Mouse (Mus musculus): ENCODE measurements around the gene Bcas3. TPM values are rescaled to one million over a fixed set of nuclear protein-coding genes. Genes with fewer than 3 reads are reported as not detected.

Gene Bcas3
- polyA plus RNA-seq, 2 experiments = 22.2 to 28.2 TPM

DNA sequence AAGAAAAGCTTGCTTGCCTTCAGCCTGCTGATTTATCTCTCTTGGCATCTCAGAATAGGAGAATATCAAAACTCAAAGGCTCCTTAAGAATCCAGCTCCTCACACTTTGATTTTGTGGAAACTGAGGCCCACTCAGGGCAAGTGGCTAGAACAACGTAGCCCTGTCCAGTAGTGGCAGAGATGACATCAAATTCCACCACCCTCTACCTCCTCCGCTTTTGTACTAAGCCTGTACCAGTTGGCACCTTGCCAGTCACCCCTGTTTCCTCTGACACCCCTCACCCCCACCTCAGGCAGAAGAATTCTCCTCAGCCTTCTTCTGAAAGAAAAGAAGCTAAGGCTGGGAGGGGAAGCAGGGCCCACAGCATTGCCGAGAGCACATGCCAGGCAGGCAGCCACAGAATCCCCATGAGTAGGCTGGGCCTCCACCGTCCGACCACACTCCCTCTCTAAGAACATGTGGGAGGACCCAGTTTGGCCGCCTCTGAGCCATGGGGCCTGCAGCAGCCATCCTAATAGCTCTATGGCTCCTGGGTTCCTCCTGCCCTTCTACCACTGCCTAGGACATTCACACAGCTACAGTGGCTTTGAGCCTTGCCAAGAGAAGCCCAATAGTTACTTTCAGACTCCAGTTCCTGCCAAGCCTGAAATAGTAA is 407.6 kb downstream of the Bcas3 start:
- TF ChIP-seq POLR2A (IDR thresholded peaks at IDR 0.05; ENCODE audit: borderline replicate concordance, extremely low read depth, insufficient read depth, insufficient read length) = no peak
- ATAC-seq (ENCODE audit: low FRiP score, low read depth) (peak; percentile 50; the same call in 1 of the 2 replicates), DNase-seq (ENCODE audit: low spot score) (peak; percentile 66)

GRCm38 (mm10) chr11:85761170-85761569 is 408.2 kb downstream of the Bcas3 start:
- H3K4me1 ChIP-seq (ENCODE audit: control insufficient read depth, insufficient read depth, low read length) = peaks cover 32% of the 10 kb centered on the region
- no peaks in the 10 kb centered on the region for H3K9me3 ChIP-seq (ENCODE audit: control insufficient read depth, low read length)
- DNase-seq (ENCODE audit: low spot score) = no peak
- no peak overlapping the region for H3K4me2 ChIP-seq (replicated peaks; ENCODE audit: low read depth, low read length, severe bottlenecking)
- WGBS = 72% methylated on average over 3 of the region's 3 CpGs
- TF ChIP-seq POLR2A (IDR thresholded peaks at IDR 0.05; ENCODE audit: borderline replicate concordance, extremely low read depth, insufficient read depth, insufficient read length) = no peak
- no peak overlapping the region for H3K27ac ChIP-seq (replicated peaks; ENCODE audit: low read depth, low read length)
- H3K27me3 ChIP-seq (ENCODE audit: control insufficient read depth, insufficient read depth, low read length) = 0 out of 2 replicates have a peak, but pooled peaks cover 4% of the 10 kb centered on the region
- H3K36me3 ChIP-seq (ENCODE audit: control insufficient read depth, insufficient read depth, low read length) = no peaks in the 10 kb centered on the region
- H3K9ac ChIP-seq (ENCODE audit: low read depth, low read length, severe bottlenecking) = no peak overlapping the region
- ATAC-seq (ENCODE audit: low FRiP score, low read depth) = no peak
- H3K4me3 ChIP-seq (replicated peaks; ENCODE audit: low read length) = no peak overlapping the region

More for the DNA sequence above, 407.6 kb downstream of the Bcas3 start:
- Histone ChIP-seq H3K36me3 (ENCODE audit: control insufficient read depth, insufficient read depth, low read length) (no peaks in the 10 kb centered on the region), H3K4me1 (ENCODE audit: control insufficient read depth, insufficient read depth, low read length) (peaks cover 28% of the 10 kb centered on the region), H3K4me2 (replicated peaks; ENCODE audit: low read depth, low read length, severe bottlenecking) (no peak overlapping the region), H3K4me3 (replicated peaks; ENCODE audit: low read length) (no peak overlapping the region), H3K9ac (ENCODE audit: low read depth, low read length, severe bottlenecking) (no peak overlapping the region), H3K27ac (replicated peaks; ENCODE audit: low read depth, low read length) (peak overlapping the region; percentile 61), H3K27me3 (ENCODE audit: control insufficient read depth, insufficient read depth, low read length) (0 out of 2 replicates have a peak, but pooled peaks cover under 1% of the 10 kb centered on the region), H3K9me3 (ENCODE audit: control insufficient read depth, low read length) (no peaks in the 10 kb centered on the region)
- WGBS = 19% methylated on average over 6 of the region's 6 CpGs

DNA sequence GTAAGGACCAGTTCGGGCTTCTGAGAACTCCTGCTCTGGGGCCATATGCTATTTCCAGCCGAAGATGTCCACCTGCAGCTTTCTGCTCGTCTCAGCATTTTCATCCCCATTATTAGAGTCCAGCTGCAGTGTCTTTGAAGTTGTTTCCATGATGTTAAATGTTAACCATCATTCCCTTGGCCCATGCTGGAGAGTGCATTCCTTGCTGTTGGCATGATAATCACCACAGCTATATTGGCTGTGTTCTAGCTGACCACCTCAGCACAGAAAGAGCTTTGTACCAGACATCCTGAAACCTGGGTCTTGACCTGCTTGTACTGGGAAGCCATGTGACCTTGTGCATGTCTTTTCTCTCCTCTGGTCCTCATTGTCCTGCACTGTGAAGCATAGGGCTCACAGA is 410.7 kb downstream of the Bcas3 start:
- H3K4me1 ChIP-seq (ENCODE audit: control insufficient read depth, insufficient read depth, low read length) = peaks cover 35% of the 10 kb centered on the region
- no peak overlapping the region for H3K4me2 ChIP-seq (replicated peaks; ENCODE audit: low read depth, low read length, severe bottlenecking)
- no peaks in the 10 kb centered on the region for H3K36me3 ChIP-seq (ENCODE audit: control insufficient read depth, insufficient read depth, low read length)
- 0 out of 2 replicates have a peak, but pooled peaks cover 4% of the 10 kb centered on the region for H3K27me3 ChIP-seq (ENCODE audit: control insufficient read depth, insufficient read depth, low read length)
- H3K9ac ChIP-seq (ENCODE audit: low read depth, low read length, severe bottlenecking) = no peak overlapping the region
- H3K27ac ChIP-seq (replicated peaks; ENCODE audit: low read depth, low read length) = no peak overlapping the region
- H3K9me3 ChIP-seq (ENCODE audit: control insufficient read depth, low read length) = no peaks in the 10 kb centered on the region
- ATAC-seq (ENCODE audit: low FRiP score, low read depth) (no peak), DNase-seq (ENCODE audit: low spot score) (no peak)
- 77% methylated on average over 3 of the region's 3 CpGs for WGBS
- H3K4me3 ChIP-seq (replicated peaks; ENCODE audit: low read length) = no peak overlapping the region
- TF ChIP-seq POLR2A (IDR thresholded peaks at IDR 0.05; ENCODE audit: borderline replicate concordance, extremely low read depth, insufficient read depth, insufficient read length) = no peak

DNA sequence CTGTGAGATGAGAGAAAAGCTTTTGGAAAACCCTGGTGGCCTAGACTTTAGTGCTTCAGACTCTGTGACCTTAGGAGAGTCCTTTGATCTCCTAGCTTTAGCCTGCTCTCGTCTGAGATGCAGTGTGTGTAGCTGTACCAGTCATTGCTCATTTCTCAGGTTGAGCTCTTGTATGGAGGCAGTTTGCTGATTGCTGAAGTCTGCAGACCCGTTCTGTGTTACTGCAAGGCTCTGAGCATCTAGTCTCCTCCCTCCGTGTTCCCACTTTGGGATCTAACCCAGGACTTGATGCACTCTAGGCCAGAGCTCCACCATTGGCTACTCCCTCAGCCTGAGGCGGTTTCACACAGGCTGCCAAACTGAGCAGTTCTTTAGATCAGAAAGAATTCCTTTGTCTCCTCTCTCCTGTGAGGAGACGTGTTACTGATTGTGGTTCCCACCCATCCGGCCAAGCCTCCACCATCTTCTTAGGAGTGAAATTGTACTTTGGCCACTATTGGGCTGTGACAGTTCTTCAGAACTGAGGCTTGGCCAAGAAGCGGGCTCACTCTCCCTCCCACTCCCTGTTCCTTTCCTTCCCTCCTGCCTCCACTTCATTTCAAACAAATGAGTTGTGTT is 413.2 kb downstream of the Bcas3 start:
- Histone ChIP-seq H3K9me3 (ENCODE audit: control insufficient read depth, low read length) (no peaks in the 10 kb centered on the region), H3K4me3 (replicated peaks; ENCODE audit: low read length) (no peak overlapping the region), H3K36me3 (ENCODE audit: control insufficient read depth, insufficient read depth, low read length) (no peaks in the 10 kb centered on the region), H3K4me2 (replicated peaks; ENCODE audit: low read depth, low read length, severe bottlenecking) (no peak overlapping the region), H3K4me1 (ENCODE audit: control insufficient read depth, insufficient read depth, low read length) (peaks cover 12% of the 10 kb centered on the region), H3K27me3 (ENCODE audit: control insufficient read depth, insufficient read depth, low read length) (0 out of 2 replicates have a peak, but pooled peaks cover 4% of the 10 kb centered on the region), H3K27ac (replicated peaks; ENCODE audit: low read depth, low read length) (no peak overlapping the region; the same call in 1 of the 2 replicates), H3K9ac (ENCODE audit: low read depth, low read length, severe bottlenecking) (no peak overlapping the region)
- WGBS = 23% methylated on average over 7 of the region's 7 CpGs
- ATAC-seq (ENCODE audit: low FRiP score, low read depth) (peak; percentile 74), DNase-seq (ENCODE audit: low spot score) (peak; percentile 72)
- no peak for TF ChIP-seq POLR2A (IDR thresholded peaks at IDR 0.05; ENCODE audit: borderline replicate concordance, extremely low read depth, insufficient read depth, insufficient read length)

GRCm38 (mm10) chr11:85766811-85767210 is 413.8 kb downstream of the Bcas3 start:
- no peak for TF ChIP-seq POLR2A (IDR thresholded peaks at IDR 0.05; ENCODE audit: borderline replicate concordance, extremely low read depth, insufficient read depth, insufficient read length)
- Histone ChIP-seq H3K4me1 (ENCODE audit: control insufficient read depth, insufficient read depth, low read length) (peaks cover 10% of the 10 kb centered on the region), H3K9ac (ENCODE audit: low read depth, low read length, severe bottlenecking) (no peak overlapping the region), H3K36me3 (ENCODE audit: control insufficient read depth, insufficient read depth, low read length) (no peaks in the 10 kb centered on the region), H3K4me3 (replicated peaks; ENCODE audit: low read length) (no peak overlapping the region), H3K9me3 (ENCODE audit: control insufficient read depth, low read length) (no peaks in the 10 kb centered on the region), H3K27ac (replicated peaks; ENCODE audit: low read depth, low read length) (no peak overlapping the region), H3K27me3 (ENCODE audit: control insufficient read depth, insufficient read depth, low read length) (0 out of 2 replicates have a peak, but pooled peaks cover 4% of the 10 kb centered on the region), H3K4me2 (replicated peaks; ENCODE audit: low read depth, low read length, severe bottlenecking) (no peak overlapping the region)
- 57% methylated on average over 6 of the region's 6 CpGs for WGBS
- ATAC-seq (ENCODE audit: low FRiP score, low read depth) (no peak), DNase-seq (ENCODE audit: low spot score) (no peak)
